Mouse (Mus musculus) intestine, embryonic 16.5 days (tissue): ENCODE measurements around the gene Tenm3. TPM values are rescaled to one million over a fixed set of nuclear protein-coding genes. Genes with fewer than 3 reads are reported as not detected.

ENCODE experiments used
- ATAC-seq: fragments of 200-750 bp; cut with Nextera tagmentation; 2 replicates; pipeline ENCODE4 v1.8.0; 2017; ENCODE audit warnings: moderate TSS enrichment, moderate library complexity
- H3K27ac ChIP-seq: fragments of 300-500 bp; sonication (generic); 2 replicates; pipeline ENCODE4 v1.5.1; 2014; ENCODE audit warnings: mild to moderate bottlenecking, low read length
- H3K27me3 ChIP-seq: fragments of 300-500 bp; sonication (generic); replicated peaks from 2 replicates; pipeline ENCODE4 v1.6.1; 2014; ENCODE audit warnings: low read length, control low read depth, mixed read lengths; ENCODE audit not compliant: control insufficient read depth, insufficient read depth
- H3K36me3 ChIP-seq: fragments of 300-500 bp; sonication (generic); 2 replicates; pipeline ENCODE4 v1.6.1; 2014; ENCODE audit warnings: low read length, control low read depth; ENCODE audit not compliant: control insufficient read depth, insufficient read depth
- H3K4me1 ChIP-seq: fragments of 300-500 bp; sonication (generic); 2 replicates; pipeline ENCODE4 v1.6.1; 2014; ENCODE audit warnings: low read length, control low read depth, mixed read lengths; ENCODE audit not compliant: control insufficient read depth, insufficient read depth
- H3K4me2 ChIP-seq: fragments of 300-500 bp; sonication (generic); 2 replicates; pipeline ENCODE4 v1.6.1; 2014; ENCODE audit warnings: low read depth, low read length, control low read depth
- H3K4me3 ChIP-seq: fragments of 300-500 bp; sonication (generic); 2 replicates; pipeline ENCODE4 v1.5.1; 2014; ENCODE audit warnings: mild to moderate bottlenecking, low read length
- H3K9ac ChIP-seq: fragments of 300-500 bp; sonication (generic); 2 replicates; pipeline ENCODE4 v1.6.1; 2014; ENCODE audit warnings: low read depth, low read length
- H3K9me3 ChIP-seq: fragments of 300-500 bp; sonication (generic); 2 replicates; pipeline ENCODE4 v1.6.1; 2016; ENCODE audit warnings: low read length, control low read depth; ENCODE audit not compliant: control insufficient read depth
- WGBS: fragments of 180-500 bp; shearing (Covaris S2); extraction: QIAGEN DNeasy Blood & Tissue Kit; methylation state at CpG from one replicate; pipeline ENCODE4 v1.1.7; 2014; 5-methylcytosine and 5-hydroxymethylcytosine counted together
- polyA plus RNA-seq: library from polyadenylated mRNA; unstranded; fragments of >200 nt; fragmentation: Nextera tagmentation; extraction: Ambion mirVana; gene quantifications from 2 replicates; pipeline ENCODE4 v1.2.1, GENCODE M21; 2015

Tenm3 gene
- polyA plus RNA-seq, 1 experiment from 2014 or later, result 11.3 TPM

DNA sequence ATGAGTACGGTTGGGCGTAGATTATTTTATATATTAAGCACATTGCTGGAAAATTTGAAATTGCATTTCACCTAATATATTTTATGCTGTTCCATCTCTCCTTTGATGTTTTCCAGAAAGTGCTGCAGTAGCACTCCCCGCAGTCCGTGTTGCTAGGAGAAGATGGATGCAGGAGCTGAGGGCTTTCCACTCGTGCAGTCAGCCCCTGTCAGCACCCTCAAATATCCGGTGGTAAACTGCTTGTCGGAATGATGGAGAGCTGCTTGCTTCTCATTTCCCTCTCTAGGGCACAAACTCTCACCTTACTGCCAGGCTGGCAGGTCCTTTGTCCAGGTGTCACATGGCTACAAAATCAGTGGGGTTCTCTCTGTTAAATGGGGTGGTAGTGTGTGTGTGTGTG is 610.8 kb downstream of the Tenm3 start:
- H3K27ac ChIP-seq, result no peak overlapping the region
- ATAC-seq, result no peak
- H3K4me2 ChIP-seq, result no peak overlapping the region
- H3K36me3 ChIP-seq, result peaks cover 19% of the 10 kb centered on the region
- no peaks in the 10 kb centered on the region for H3K9me3 ChIP-seq
- 71% methylated on average over 7 of the region's 7 CpGs for WGBS
- H3K4me3 ChIP-seq, result no peak overlapping the region
- H3K4me1 ChIP-seq, result no peaks in the 10 kb centered on the region
- no peaks in the 10 kb centered on the region for H3K27me3 ChIP-seq
- H3K9ac ChIP-seq, result no peak overlapping the region

DNA sequence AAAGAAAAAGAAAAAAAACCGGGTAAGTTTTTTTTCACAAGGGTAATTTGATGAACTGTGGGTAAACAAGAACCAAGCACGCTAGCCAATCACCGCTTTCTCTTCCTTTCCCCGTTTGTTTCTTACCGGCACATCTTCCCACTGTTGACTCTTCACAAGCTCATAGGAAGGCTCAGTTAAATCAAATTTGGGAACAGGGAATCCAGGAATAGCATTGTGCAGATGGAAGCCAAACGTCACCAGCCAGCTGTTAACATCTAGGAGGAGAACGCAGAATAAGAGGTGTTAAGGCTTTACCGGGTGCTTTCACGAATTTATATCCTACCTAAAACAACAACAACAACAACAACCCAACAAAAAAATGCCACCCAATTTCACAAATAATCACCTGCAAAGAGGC is 611.9 kb downstream of the Tenm3 start:
- Histone ChIP-seq H3K4me2 (no peak overlapping the region), H3K36me3 (peaks cover 19% of the 10 kb centered on the region)

DNA sequence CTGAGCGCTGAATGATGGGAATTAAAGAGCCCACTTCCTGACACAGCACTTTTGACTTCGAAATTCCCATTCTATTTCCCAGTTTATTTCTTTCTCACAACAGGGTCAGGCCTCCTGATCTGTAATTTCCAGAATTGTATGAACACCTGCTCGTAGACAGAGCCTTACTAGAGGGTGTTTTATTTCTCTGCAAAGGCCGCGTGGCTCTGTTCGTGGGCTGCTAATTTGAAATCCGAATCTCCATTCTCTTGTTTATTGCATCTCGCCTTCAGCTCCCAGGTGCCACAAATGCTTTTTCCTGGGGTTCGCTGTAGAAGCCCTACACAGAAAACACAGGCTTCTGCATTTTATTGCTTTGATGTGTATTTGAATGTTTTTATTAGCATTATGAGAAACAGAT is 612.4 kb downstream of the Tenm3 start:
- Histone ChIP-seq H3K4me3 (no peak overlapping the region), H3K9ac (no peak overlapping the region), H3K27ac (no peak overlapping the region), H3K4me2 (no peak overlapping the region), H3K9me3 (no peaks in the 10 kb centered on the region), H3K27me3 (no peaks in the 10 kb centered on the region), H3K36me3 (peaks cover 15% of the 10 kb centered on the region), H3K4me1 (no peaks in the 10 kb centered on the region)
- 79% methylated on average over 9 of the region's 9 CpGs for WGBS
- ATAC-seq, result no peak

More for the DNA sequence above, 611.9 kb downstream of the Tenm3 start:
- WGBS, result 76% methylated on average over 9 of the region's 9 CpGs
- ATAC-seq, result no peak
- Histone ChIP-seq H3K4me1 (no peaks in the 10 kb centered on the region), H3K4me3 (no peak overlapping the region), H3K27me3 (no peaks in the 10 kb centered on the region), H3K9me3 (no peaks in the 10 kb centered on the region), H3K9ac (no peak overlapping the region), H3K27ac (no peak overlapping the region)

DNA sequence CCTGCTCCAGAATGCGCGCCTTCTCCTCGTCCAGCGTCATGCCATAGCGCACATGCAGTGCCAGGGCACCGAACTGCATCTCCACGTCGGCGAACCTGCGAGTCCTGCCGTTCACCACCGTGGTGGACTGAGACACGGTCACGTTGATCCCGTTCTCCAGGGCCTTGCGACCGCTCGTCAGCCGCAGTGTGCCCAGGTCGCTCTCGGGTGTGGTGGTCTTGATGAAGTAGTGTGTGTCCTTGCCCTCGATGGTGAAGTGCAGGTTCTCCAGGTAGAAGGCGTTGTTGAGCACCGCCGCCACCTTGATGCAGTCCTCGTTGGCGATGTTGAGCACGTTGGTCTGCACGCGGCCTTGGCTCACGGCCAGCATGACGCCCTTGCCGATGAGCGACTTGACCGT is 615.1 kb downstream of the Tenm3 start:
- Histone ChIP-seq H3K4me2 (no peak overlapping the region), H3K9me3 (no peaks in the 10 kb centered on the region), H3K27me3 (no peaks in the 10 kb centered on the region), H3K27ac (no peak overlapping the region), H3K4me1 (no peaks in the 10 kb centered on the region), H3K9ac (no peak overlapping the region), H3K4me3 (no peak overlapping the region), H3K36me3 (peaks cover 7% of the 10 kb centered on the region)
- WGBS, result 97% methylated on average over 35 of the region's 35 CpGs
- ATAC-seq, result no peak

DNA sequence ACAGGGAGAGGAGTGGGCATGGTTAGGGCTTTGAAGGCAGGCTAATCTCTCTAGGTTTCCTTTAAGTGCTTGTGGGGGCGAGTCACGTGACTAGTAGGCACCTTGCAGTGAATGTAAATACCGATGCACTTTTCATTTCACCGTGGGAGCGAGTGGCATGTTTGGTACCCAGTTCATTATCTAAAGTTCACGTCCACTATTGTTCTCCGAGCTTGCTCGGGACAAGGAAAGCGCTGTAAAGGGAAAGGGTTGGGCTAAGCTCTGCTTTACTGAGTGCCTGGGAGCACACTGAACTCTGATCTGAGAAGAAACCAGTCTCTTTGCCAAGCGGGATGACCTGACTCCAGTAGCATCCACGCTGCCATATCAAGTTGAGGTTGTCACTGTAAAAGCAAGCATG is 619.0 kb downstream of the Tenm3 start:
- Histone ChIP-seq H3K4me1 (peaks cover 4% of the 10 kb centered on the region; the same call in 1 of the 2 replicates), H3K36me3 (peaks cover 7% of the 10 kb centered on the region), H3K27me3 (no peaks in the 10 kb centered on the region), H3K9me3 (no peaks in the 10 kb centered on the region), H3K9ac (no peak overlapping the region), H3K4me2 (no peak overlapping the region; the same call in 1 of the 2 replicates), H3K4me3 (no peak overlapping the region), H3K27ac (no peak overlapping the region)
- ATAC-seq, result no peak
- WGBS, result 42% methylated on average over 11 of the region's 11 CpGs

DNA sequence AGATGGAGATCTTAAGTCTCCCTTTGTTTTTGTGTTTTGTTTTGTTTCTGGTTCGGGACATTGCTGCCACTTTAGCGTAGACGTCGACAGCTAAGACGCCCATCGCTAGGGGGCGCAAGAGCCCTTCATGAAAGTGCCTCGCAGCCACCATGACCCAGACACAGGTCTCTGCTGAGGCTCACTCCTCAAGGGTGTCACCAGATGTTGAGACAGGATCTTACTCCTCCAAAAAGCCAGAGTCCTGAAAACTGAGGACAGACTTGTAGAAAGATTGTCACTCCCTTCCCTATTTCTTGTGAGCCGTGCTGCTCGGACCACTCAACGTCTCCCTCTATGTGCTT is 621.4 kb downstream of the Tenm3 start:
- ATAC-seq, result peak; percentile 87
- H3K36me3 ChIP-seq, result no peaks in the 10 kb centered on the region
- H3K4me1 ChIP-seq, result peaks cover 4% of the 10 kb centered on the region; the same call in 1 of the 2 replicates
- no peak overlapping the region for H3K27ac ChIP-seq
- WGBS, result 10% methylated on average over 11 of the region's 11 CpGs
- H3K4me2 ChIP-seq, result peak overlapping the region; percentile 87
- no peaks in the 10 kb centered on the region for H3K9me3 ChIP-seq
- H3K9ac ChIP-seq, result peak overlapping the region; percentile 68
- H3K27me3 ChIP-seq, result no peaks in the 10 kb centered on the region
- peak overlapping the region; percentile 50 for H3K4me3 ChIP-seq

DNA sequence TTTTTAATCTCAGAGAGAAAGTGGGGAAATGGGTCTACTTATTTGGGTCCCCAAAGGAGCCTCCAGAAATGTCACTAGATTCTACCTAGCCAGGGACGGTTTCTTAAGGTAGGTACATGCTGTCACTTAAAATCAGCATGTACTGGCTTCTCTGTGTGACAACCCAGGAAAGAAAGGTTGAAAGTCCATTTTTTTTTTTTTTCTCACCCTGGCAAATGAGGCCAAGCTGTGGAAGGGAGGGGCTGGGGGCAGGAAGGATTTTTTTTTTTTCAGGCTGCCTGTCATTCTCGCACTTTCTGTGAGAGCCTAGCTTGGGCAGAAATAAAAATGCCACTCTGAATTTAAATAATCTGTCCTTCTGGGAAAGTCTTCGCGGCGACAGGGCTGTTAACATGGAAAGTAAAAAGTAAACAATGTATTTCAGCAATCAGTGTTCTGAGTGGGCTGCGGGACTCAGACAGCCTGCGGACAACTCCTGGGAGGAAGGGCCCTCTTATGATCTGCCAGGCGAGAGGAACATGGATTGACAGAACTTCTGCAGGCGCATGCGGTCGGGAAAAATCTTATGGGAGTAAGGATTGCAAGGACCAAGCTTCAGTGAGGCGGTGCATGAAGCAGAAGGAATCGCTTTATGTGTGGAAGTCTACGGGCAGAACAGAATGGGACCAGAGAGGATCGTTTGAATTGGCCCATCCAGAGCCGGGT is 621.9 kb downstream of the Tenm3 start:
- ATAC-seq, result peak; percentile 66
- Histone ChIP-seq H3K27me3 (no peaks in the 10 kb centered on the region), H3K27ac (peak overlapping the region; percentile 48; the same call in 1 of the 2 replicates), H3K9ac (peak overlapping the region; percentile 68), H3K4me1 (peaks cover 4% of the 10 kb centered on the region; the same call in 1 of the 2 replicates), H3K4me2 (peak overlapping the region; percentile 87), H3K4me3 (peak overlapping the region; percentile 50), H3K9me3 (no peaks in the 10 kb centered on the region), H3K36me3 (no peaks in the 10 kb centered on the region)
- 10% methylated on average over 16 of the region's 16 CpGs for WGBS

DNA sequence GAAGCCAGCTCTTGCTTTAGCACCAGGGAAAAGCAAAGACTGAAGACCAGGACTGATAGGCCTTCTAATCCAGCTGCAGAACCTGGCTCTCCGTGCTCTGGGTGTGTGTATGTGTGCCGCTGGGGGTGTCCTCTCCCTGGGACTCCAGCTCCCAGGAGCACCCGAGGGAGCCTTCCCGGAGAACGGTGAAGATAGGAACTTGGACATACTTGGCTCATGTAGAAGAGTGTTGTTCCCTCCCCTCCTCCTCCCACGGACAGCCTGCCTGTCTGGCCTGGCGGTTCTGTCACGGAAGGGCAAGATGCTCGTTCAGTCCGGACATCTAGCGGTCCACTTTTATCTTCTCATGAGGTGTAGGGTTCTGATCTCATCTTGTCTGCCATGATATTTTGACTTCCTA is 622.4 kb downstream of the Tenm3 start:
- Histone ChIP-seq H3K4me2 (no peak overlapping the region), H3K27me3 (no peaks in the 10 kb centered on the region), H3K4me3 (no peak overlapping the region), H3K4me1 (peaks cover 4% of the 10 kb centered on the region; the same call in 1 of the 2 replicates), H3K9me3 (no peaks in the 10 kb centered on the region), H3K27ac (no peak overlapping the region), H3K36me3 (no peaks in the 10 kb centered on the region), H3K9ac (no peak overlapping the region)
- WGBS, result 78% methylated on average over 11 of the region's 11 CpGs
- peak; percentile 32 for ATAC-seq

DNA sequence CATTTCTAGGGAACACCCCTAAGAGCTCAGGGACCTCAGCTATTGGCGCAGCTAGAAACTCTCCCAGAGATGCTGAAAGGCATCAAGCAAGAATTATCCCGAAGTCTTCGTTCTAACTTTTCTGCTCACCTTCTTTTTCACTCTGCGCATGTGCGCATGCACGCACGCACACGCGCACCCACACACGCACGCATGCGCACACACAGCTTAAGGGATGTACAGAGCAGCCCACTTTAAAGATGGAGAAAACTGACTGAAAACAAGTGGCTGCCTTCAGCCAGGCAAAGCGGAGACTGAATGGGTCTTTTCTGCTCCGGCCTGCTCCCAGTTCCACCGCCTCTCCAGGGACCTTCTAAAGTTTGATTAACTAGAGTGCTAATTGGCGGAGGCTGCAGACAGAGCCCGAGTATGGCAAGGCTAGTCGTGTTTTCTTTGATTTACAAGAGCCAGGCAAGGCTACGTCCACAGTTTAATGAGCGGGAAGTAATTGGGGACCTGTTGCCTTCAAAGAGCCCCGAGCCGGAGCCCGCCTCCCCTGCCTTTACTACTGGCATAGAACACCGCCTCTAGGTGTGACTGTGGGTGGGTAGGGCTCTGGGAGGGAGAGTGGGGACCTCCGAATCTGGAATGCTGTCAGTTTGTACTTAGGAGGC is 623.1 kb downstream of the Tenm3 start:
- no peak for ATAC-seq
- WGBS, result 77% methylated on average over 25 of the region's 25 CpGs
- Histone ChIP-seq H3K9ac (no peak overlapping the region), H3K4me1 (peaks cover 4% of the 10 kb centered on the region; the same call in 1 of the 2 replicates), H3K9me3 (no peaks in the 10 kb centered on the region), H3K27me3 (no peaks in the 10 kb centered on the region), H3K4me3 (no peak overlapping the region), H3K27ac (no peak overlapping the region), H3K36me3 (no peaks in the 10 kb centered on the region), H3K4me2 (no peak overlapping the region)
